Mouse (Mus musculus) CH12.LX (cell line): Measurements from ENCODE around the gene Cwc25. TPM values are rescaled to one million over a fixed set of nuclear protein-coding genes. Genes with fewer than 3 reads are reported as not detected.
"Not testable (repeated sequence)": the region's sequence is repeated elsewhere in the genome, so short reads cannot be mapped to it uniquely, and the experiment has no call there.

ENCODE experiments used
- DNase-seq: peaks from one replicate; pipeline ENCODE4 v3.0.0-alpha.2; 2013; ENCODE audit errors: extremely low read depth
- H3K27ac ChIP-seq: 2 replicates; pipeline ENCODE4 v1.5.1; 2012; ENCODE audit warnings: low read depth, mild to moderate bottlenecking, control low read depth, moderate library complexity; ENCODE audit not compliant: insufficient read depth
- H3K27me3 ChIP-seq: replicated peaks from 2 replicates; pipeline ENCODE3; 2012; ENCODE audit warnings: inconsistent platforms
- H3K36me3 ChIP-seq, 2 experiments: replicated peaks in 1 of 2; 2 replicates each; pipeline versions ENCODE3 to v1.6.1; 2012; ENCODE audit warnings: inconsistent platforms in 1 of 2, low read length in 1 of 2, mild to moderate bottlenecking in 1 of 2, mixed read lengths in 1 of 2, moderate library complexity in 1 of 2; ENCODE audit not compliant: control insufficient read depth in 1 of 2, insufficient read depth in 1 of 2
- H3K4me1 ChIP-seq, 2 experiments: 2 replicates each; pipeline ENCODE4 v1.6.1; 2012; ENCODE audit warnings: inconsistent platforms in 1 of 2, moderate library complexity in 1 of 2; ENCODE audit not compliant: insufficient read depth in 2 of 2, control insufficient read depth in 1 of 2
- H3K4me2 ChIP-seq: 2 replicates; pipeline ENCODE4 v1.6.1; 2012; ENCODE audit warnings: low read depth, mild to moderate bottlenecking, control low read depth; ENCODE audit not compliant: poor library complexity, insufficient read depth, severe bottlenecking
- H3K4me3 ChIP-seq, 3 experiments: fragments of 150-350 bp in 1 of 3; sonication (generic) in 1 of 3; replicated peaks in 1 of 3; 2 replicates each; pipeline versions ENCODE3 to v1.5.1; 2011 to 2012; ENCODE audit warnings: low read depth in 2 of 3, low read length in 2 of 3, mild to moderate bottlenecking in 2 of 3, moderate library complexity in 2 of 3, control low read depth in 1 of 3, improper control_type of control experiment in 1 of 3, inconsistent platforms in 1 of 3, mixed read lengths in 1 of 3; ENCODE audit not compliant: poor library complexity in 1 of 3
- H3K79me2 ChIP-seq: replicated peaks from 2 replicates; pipeline ENCODE4 v1.6.1; 2012; ENCODE audit warnings: mild to moderate bottlenecking, moderate library complexity; ENCODE audit not compliant: control insufficient read depth, poor library complexity, insufficient read depth, severe bottlenecking; ENCODE audit errors: extremely low read depth
- H3K9ac ChIP-seq: 2 replicates; pipeline ENCODE4 v1.6.1; 2012; ENCODE audit warnings: low read depth, mild to moderate bottlenecking, control low read depth, moderate library complexity; ENCODE audit not compliant: insufficient read depth
- H3K9me3 ChIP-seq: replicated peaks from 2 replicates; pipeline ENCODE3; 2012; ENCODE audit warnings: low read length, inconsistent platforms, mixed read lengths
- BHLHE40 ChIP-seq: IDR thresholded peaks from 2 replicates; pipeline ENCODE4 v1.6.1; 2011; ENCODE audit warnings: mild to moderate bottlenecking, low read depth, low read length, improper control_type of control experiment
- CHD1 ChIP-seq: IDR thresholded peaks from 2 replicates; pipeline ENCODE4 v1.6.1; 2012; ENCODE audit warnings: low read depth, low read length, improper control_type of control experiment, inconsistent platforms
- E2F4 ChIP-seq: IDR thresholded peaks from 2 replicates; pipeline ENCODE4 v1.6.1; 2011; ENCODE audit warnings: low read depth, low read length, improper control_type of control experiment; ENCODE audit not compliant: insufficient replicate concordance
- ELF1 ChIP-seq: IDR thresholded peaks from 2 replicates; pipeline ENCODE4 v1.6.1; 2014; ENCODE audit warnings: low read depth, mild to moderate bottlenecking, inconsistent platforms, low read length, improper control_type of control experiment
- EP300 ChIP-seq: IDR thresholded peaks from 2 replicates; pipeline ENCODE4 v1.6.1; 2011; ENCODE audit warnings: low read length, improper control_type of control experiment
- JUN ChIP-seq: IDR thresholded peaks from 2 replicates; pipeline ENCODE4 v1.6.1; 2011; ENCODE audit warnings: low read depth, mild to moderate bottlenecking, low read length, improper control_type of control experiment, moderate library complexity; ENCODE audit not compliant: insufficient read depth
- JUND ChIP-seq: conservative IDR thresholded peaks from 2 replicates; pipeline ENCODE4 v1.6.1; 2011; ENCODE audit warnings: low read depth, low read length, improper control_type of control experiment
- KAT2A ChIP-seq: IDR thresholded peaks from 2 replicates; pipeline ENCODE4 v1.6.1; 2012; ENCODE audit warnings: low read length, improper control_type of control experiment, inconsistent platforms; ENCODE audit not compliant: insufficient replicate concordance
- MEF2A ChIP-seq: IDR thresholded peaks from 2 replicates; pipeline ENCODE4 v1.6.1; 2014; ENCODE audit warnings: low read depth, mild to moderate bottlenecking, inconsistent platforms, low read length, improper control_type of control experiment, borderline replicate concordance
- NELFE ChIP-seq: IDR thresholded peaks from 2 replicates; pipeline ENCODE4 v1.6.1; 2011; ENCODE audit warnings: low read depth, low read length, improper control_type of control experiment
- PAX5 ChIP-seq: IDR thresholded peaks from 2 replicates; pipeline ENCODE4 v1.6.1; 2012; ENCODE audit warnings: low read length, inconsistent platforms, mixed read lengths
- POLR2A ChIP-seq: IDR thresholded peaks from 2 replicates; pipeline ENCODE4 v1.6.1; 2011; ENCODE audit warnings: low read depth, mild to moderate bottlenecking, improper control_type of control experiment, low read length
- RAD21 ChIP-seq: IDR thresholded peaks from 2 replicates; pipeline ENCODE4 v1.6.1; 2011; ENCODE audit warnings: low read depth, mild to moderate bottlenecking, low read length, improper control_type of control experiment, moderate library complexity
- SIN3A ChIP-seq: IDR thresholded peaks from 2 replicates; pipeline ENCODE4 v1.6.1; 2012; ENCODE audit warnings: low read length, improper control_type of control experiment, inconsistent platforms
- SMC3 ChIP-seq: IDR thresholded peaks from 2 replicates; pipeline ENCODE4 v1.6.1; 2011; ENCODE audit warnings: low read depth, low read length, improper control_type of control experiment
- TBP ChIP-seq: conservative IDR thresholded peaks from 2 replicates; pipeline ENCODE4 v1.6.1; 2011; ENCODE audit warnings: low read depth, low read length, improper control_type of control experiment
- USF2 ChIP-seq: conservative IDR thresholded peaks from 2 replicates; pipeline ENCODE4 v1.6.1; 2011; ENCODE audit warnings: low read depth, low read length, improper control_type of control experiment
- ZKSCAN1 ChIP-seq: IDR thresholded peaks from 2 replicates; pipeline ENCODE4 v1.6.1; 2012; ENCODE audit warnings: low read depth, inconsistent platforms, low read length, improper control_type of control experiment, borderline replicate concordance
- ZMIZ1 ChIP-seq: IDR thresholded peaks from 2 replicates; pipeline ENCODE4 v1.6.1; 2012; ENCODE audit warnings: low read depth, mild to moderate bottlenecking, inconsistent platforms, low read length, improper control_type of control experiment
- dilution Hi-C: fragments of 300-500 bp; cut with MboI; formaldehyde crosslinking; loops from 2 replicates; pipeline ENCODE4 v1.14.3; 2020; ENCODE audit warnings: low sequenced_read_pairs; ENCODE audit not compliant: extremely low pct_unique_long_range_greater_than_20kb, extremely low pct_ligation_motif_present
- in situ Hi-C: fragments of 300-500 bp; cut with MboI; formaldehyde crosslinking; loops from 3 replicates; pipeline ENCODE4 v1.14.3; 2019; ENCODE audit warnings: low sequenced_read_pairs, low pct_ligation_motif_present, low pct_unique_long_range_greater_than_20kb, mixed read lengths
- polyA plus RNA-seq: library from polyadenylated mRNA; unstranded; fragments of >175 nt; gene quantifications from 2 replicates; pipeline ENCODE4 v1.2.1, GENCODE M21; 2012; ENCODE audit warnings: low read depth; ENCODE audit not compliant: insufficient read length
- total RNA-seq, 2 experiments: library from RNA; depleted of rRNA; stranded (reverse); fragments of 300-350 nt in 1 of 2; fragments of >200 nt in 1 of 2; gene quantifications; 2 replicates each; pipeline ENCODE4 v1.2.3; 2012 to 2014

The Cwc25 gene
- total and polyA plus RNA-seq, 3 experiments, result 16.7 to 21.5 (median 19.6) TPM

GRCm38 (mm10) chr11:97736645-97737044, 29.7 kb downstream of the Cwc25 start:
- Histone ChIP-seq H3K79me2 (peaks cover 27% of the 10 kb centered on the region), H3K4me2 (no peak overlapping the region), H3K36me3 (peaks cover 8 to 59% of the 10 kb centered on the region in 2 experiments), H3K4me3 (no peak overlapping the region), H3K9ac (no peak overlapping the region), H3K27ac (no peak overlapping the region), H3K4me1 (peaks cover 0 to 16% of the 10 kb centered on the region in 2 experiments; a peak in 2 of 4 replicates), H3K27me3 (no peaks in the 10 kb centered on the region), H3K9me3 (peaks cover 2% of the 10 kb centered on the region)
- in situ Hi-C loops, result loop anchor here (5.0 kb wide), 1 partner anchor 34 kb away; the partner anchor contains the start of genes Pcgf2 and Psmb3
- no peak for DNase-seq
- TF ChIP-seq CHD1 (no peak), POLR2A (no peak), EP300 (no peak), BHLHE40 (no peak), KAT2A (no peak), JUND (no peak), SIN3A (no peak), PAX5 (no peak), ELF1 (no peak), RAD21 (no peak), ZKSCAN1 (no peak), ZMIZ1 (no peak), JUN (no peak), SMC3 (no peak), TBP (no peak), USF2 (no peak), E2F4 (no peak), MEF2A (no peak), NELFE (no peak)
- dilution Hi-C loops, result no loop called here

- in situ Hi-C loops, result loop anchor here (5.0 kb wide), 1 partner anchor 33 kb away; the partner anchor contains the start of genes Pcgf2 and Psmb3
- H3K27me3 ChIP-seq, H3K4me3 ChIP-seq, H3K9ac ChIP-seq, H3K4me2 ChIP-seq, H3K4me1 ChIP-seq, dilution Hi-C loops, H3K27ac ChIP-seq, H3K9me3 ChIP-seq, DNase-seq: not testable (repeated sequence)
- Histone ChIP-seq H3K36me3 (peaks cover 15 to 64% of the 10 kb centered on the region in 2 experiments), H3K79me2 (peaks cover 18% of the 10 kb centered on the region)
- peak; percentile 86 for TF ChIP-seq TBP
Observed at GRCm38 (mm10) chr11:97734810-97735209, 31.5 kb downstream of the Cwc25 start.
